In the genomic region with DNA sequence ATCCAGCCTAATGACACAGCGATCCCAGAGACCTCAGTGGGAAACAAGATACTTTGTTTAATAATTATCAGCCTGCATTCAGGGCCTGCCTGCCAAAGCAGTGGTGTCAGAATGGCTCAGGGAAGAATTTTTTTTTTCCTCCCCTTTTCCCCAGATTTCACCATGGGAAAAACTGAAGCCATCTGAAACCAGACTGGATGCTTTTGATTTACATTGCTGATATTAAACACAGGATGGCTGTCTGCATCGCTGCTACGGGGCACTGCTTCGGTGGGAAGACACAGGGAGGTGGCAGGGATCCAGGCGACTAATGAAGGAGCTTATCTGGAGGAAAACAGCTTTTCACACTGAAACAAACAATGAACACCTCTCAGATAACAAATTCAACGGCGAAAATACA, we compare ENCODE assay signal across 11 mouse cellular contexts.
A peak's percentile ranks its signal among the peaks of the same experiment; 100 is the strongest.
DNase-seq lines count a peak whose midpoint lies in the region; ATAC-seq and TF ChIP-seq lines count a peak whose summit lies in the region.
"Had no signal": no experiment of that assay in that cellular context is flagged by ENCODE, and none has a peak within 500 bp of the region (broad histone marks: within the 10 kb centered on the region; RNA-seq: fewer than 3 reads in every experiment).

No protein-coding gene starts in this region.

- H3K36me3 ChIP-seq in hindbrain, embryonic 11.5 days (ENCODE audit: control insufficient read depth, insufficient read depth, low read length): no peaks in the 10 kb centered on the region
- H3K36me3 ChIP-seq in limb, embryonic 12.5 days: no peaks in the 10 kb centered on the region
- H3K36me3 ChIP-seq: G1E; lung, embryonic 15.5 days had no signal

- ATAC-seq in hindbrain, embryonic 11.5 days (ENCODE audit: low FRiP score): no peak
- ATAC-seq in limb, embryonic 12.5 days (ENCODE audit: insufficient number of reproducible peaks, insufficient read depth, low FRiP score, low TSS enrichment, low read depth): no peak
- ATAC-seq in frontal cortex, adult (ENCODE audit: low TSS enrichment): no peak

- peak; percentile 63 for DNase-seq in MN1 (ENCODE audit: low spot score)
- DNase-seq in Muller cell, postnatal 12 days (ENCODE audit: inconsistent ontology term): peak; percentile 51
- DNase-seq in hindbrain, embryonic 11.5 days (ENCODE audit: low spot score): no peak
- no peak for DNase-seq in layer of hippocampus, adult 2 months (ENCODE audit: low spot score in 2 of 2)
- no peak for DNase-seq in B cell, adult 2 months
- DNase-seq: gastrocnemius, adult 2 months; heart, postnatal 36 days had no signal

- 41% methylated on average over 7 of the region's 7 CpGs for WGBS in hindbrain, embryonic 11.5 days
- 23% methylated on average over 7 of the region's 7 CpGs for WGBS in limb, embryonic 12.5 days

- H3K9ac ChIP-seq in hindbrain, embryonic 11.5 days (ENCODE audit: low read depth, low read length): no peak overlapping the region
- no peak overlapping the region for H3K9ac ChIP-seq in limb, embryonic 12.5 days (replicated peaks)
- H3K9ac ChIP-seq: lung, embryonic 15.5 days had no signal

- no peak overlapping the region for H3K4me3 ChIP-seq in hindbrain, embryonic 11.5 days (ENCODE audit: low read depth, low read length)
- no peak overlapping the region for H3K4me3 ChIP-seq in limb, embryonic 12.5 days (replicated peaks)
- H3K4me3 ChIP-seq in layer of hippocampus, adult 2 months: no peak overlapping the region
- H3K4me3 ChIP-seq: gastrocnemius, adult 2 months; lung, embryonic 15.5 days had no signal

- 0 out of 2 replicates have a peak, but pooled peaks cover 2% of the 10 kb centered on the region for H3K27me3 ChIP-seq in hindbrain, embryonic 11.5 days (ENCODE audit: control insufficient read depth, insufficient read depth, low read length)
- H3K27me3 ChIP-seq in limb, embryonic 12.5 days: peaks cover 3% of the 10 kb centered on the region; the same call in 1 of the 2 replicates
- H3K27me3 ChIP-seq: lung, embryonic 15.5 days had no signal

- H3K4me2 ChIP-seq in hindbrain, embryonic 11.5 days (replicated peaks; ENCODE audit: low read depth, low read length): no peak overlapping the region
- 0 out of 2 replicates have a peak overlapping the region, but pooled peaks have one; percentile 20 for H3K4me2 ChIP-seq in limb, embryonic 12.5 days
- H3K4me2 ChIP-seq: lung, embryonic 15.5 days had no signal

- H3K4me1 ChIP-seq in hindbrain, embryonic 11.5 days (replicated peaks; ENCODE audit: control insufficient read depth, insufficient read depth, low read length): peaks cover 5% of the 10 kb centered on the region
- H3K4me1 ChIP-seq in limb, embryonic 12.5 days (replicated peaks): peaks cover 31% of the 10 kb centered on the region
- H3K4me1 ChIP-seq: lung, embryonic 15.5 days had no signal

- H3K27ac ChIP-seq in hindbrain, embryonic 11.5 days (ENCODE audit: low read depth, low read length): peak overlapping the region; percentile 65; the same call in 1 of the 2 replicates
- peak overlapping the region; percentile 94 for H3K27ac ChIP-seq in limb, embryonic 12.5 days
- H3K27ac ChIP-seq in layer of hippocampus, adult 2 months: no peak overlapping the region
- H3K27ac ChIP-seq: gastrocnemius, adult 2 months; lung, embryonic 15.5 days had no signal

- no peak for TF ChIP-seq CTCF in layer of hippocampus, adult 2 months (conservative IDR thresholded peaks at IDR 0.05)

- no peaks in the 10 kb centered on the region for H3K9me3 ChIP-seq in hindbrain, embryonic 11.5 days (ENCODE audit: control insufficient read depth, low read length)
- H3K9me3 ChIP-seq in limb, embryonic 12.5 days: no peaks in the 10 kb centered on the region
- H3K9me3 ChIP-seq: lung, embryonic 15.5 days had no signal

Comparison
In these comparisons a context has a peak if more than half of its experiments do, and no peak if none do; other contexts are left out.
1. DNase-seq: peak in MN1 (single experiment) and Muller cell, postnatal 12 days (single experiment); none in hindbrain, embryonic 11.5 days (single experiment), layer of hippocampus, adult 2 months (0 of 2) and B cell, adult 2 months (0 of 2).